Mouse (Mus musculus) embryonic facial prominence, embryonic 10.5 days (tissue): Measurements from ENCODE around the gene Hpse. TPM values are rescaled to one million over a fixed set of nuclear protein-coding genes. Genes with fewer than 3 reads are reported as not detected.

Source experiments
- DNase-seq: peaks from one replicate; pipeline ENCODE4 v3.0.0-alpha.2; 2017; ENCODE audit warnings: low spot score
- H3K27ac ChIP-seq: fragments of 300-500 bp; sonication (generic); replicated peaks from 2 replicates; pipeline ENCODE4 v1.5.1; 2016; ENCODE audit warnings: mild to moderate bottlenecking
- H3K27me3 ChIP-seq: fragments of 300-500 bp; sonication (generic); replicated peaks from 2 replicates; pipeline ENCODE4 v1.6.1; 2016; ENCODE audit warnings: low read depth, mild to moderate bottlenecking; ENCODE audit not compliant: poor library complexity, severe bottlenecking
- H3K36me3 ChIP-seq: fragments of 300-500 bp; sonication (generic); replicated peaks from 2 replicates; pipeline ENCODE4 v1.6.1; 2016; ENCODE audit warnings: mild to moderate bottlenecking, moderate library complexity
- H3K4me1 ChIP-seq: fragments of 300-500 bp; sonication (generic); 2 replicates; pipeline ENCODE4 v1.6.1; 2016
- H3K4me3 ChIP-seq: fragments of 300-500 bp; sonication (generic); 2 replicates; pipeline ENCODE4 v1.5.1; 2016; ENCODE audit warnings: mild to moderate bottlenecking, moderate library complexity
- H3K9me3 ChIP-seq: fragments of 300-500 bp; sonication (generic); 2 replicates; pipeline ENCODE4 v1.6.1; 2016; ENCODE audit warnings: mild to moderate bottlenecking
- WGBS: fragments of 180-500 bp; shearing (Covaris S2); methylation state at CpG from one replicate; pipeline ENCODE4 v1.1.7; 2016; 5-methylcytosine and 5-hydroxymethylcytosine counted together
- polyA plus RNA-seq: library from polyadenylated mRNA; unstranded; fragments of >200 nt; fragmentation: Nextera tagmentation; extraction: Ambion mirVana; gene quantifications from 2 replicates; pipeline ENCODE4 v1.2.1, GENCODE M21; 2016

Gene Hpse
- 0.52 and 1.1 TPM in 2 replicates for polyA plus RNA-seq

DNA sequence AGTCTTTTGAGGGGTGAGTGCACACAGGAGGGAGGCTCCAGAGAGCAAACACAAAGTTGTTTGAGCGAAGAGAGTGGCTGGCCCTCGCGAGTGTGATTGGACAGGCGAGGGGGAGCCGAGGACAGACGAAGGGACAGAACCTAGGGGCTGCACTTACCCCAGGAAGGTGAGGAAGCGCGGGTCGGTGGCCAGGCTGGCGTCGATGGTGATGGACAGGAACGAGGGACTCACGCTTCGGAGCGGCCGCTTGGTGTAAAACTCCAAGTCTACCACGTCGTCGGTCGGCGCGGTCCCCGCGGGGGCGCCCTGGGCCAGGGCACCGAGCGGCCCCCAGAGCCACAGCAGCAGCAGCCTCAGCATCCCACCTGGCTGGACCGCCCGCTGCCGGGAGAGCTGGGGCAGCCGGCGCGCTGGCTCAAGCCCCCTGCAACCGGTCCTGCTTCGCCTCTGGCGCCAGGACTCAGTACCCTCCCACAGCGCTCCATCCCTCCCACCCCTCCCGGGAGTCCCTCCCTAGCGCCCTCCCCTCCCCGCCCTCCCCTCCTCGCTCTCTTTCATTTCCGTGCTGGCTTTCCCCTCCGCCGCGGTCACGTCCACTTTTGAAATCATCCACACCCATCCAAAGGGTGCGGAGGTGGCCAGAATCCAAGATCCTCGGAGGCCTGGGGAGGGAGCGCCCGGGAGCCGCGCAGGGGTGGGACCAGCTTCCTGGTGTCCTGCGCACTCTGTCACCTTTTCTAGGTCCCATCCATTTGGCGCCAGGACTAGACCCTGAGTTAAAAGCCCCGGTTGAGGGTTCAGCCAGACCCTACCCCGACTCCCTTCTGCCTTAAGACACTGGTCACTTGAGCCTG lies at the start of gene Hpse:
TSS of gene Hpse (minus strand) at position 482 of the 854 bp plus-strand sequence.
- no peaks in the 10 kb centered on the region for H3K36me3 ChIP-seq
- under 1% methylated on average over 56 of the region's 56 CpGs for WGBS
- peak within 1 kb of the TSS; percentile 79 for H3K27ac ChIP-seq
- peak within 1 kb of the TSS; percentile 65 for H3K4me3 ChIP-seq
- H3K27me3 ChIP-seq, result peaks cover 43% of the 10 kb centered on the region
- H3K4me1 ChIP-seq, result peaks cover 16% of the 10 kb centered on the region
- 0 out of 2 replicates have a peak, but pooled peaks cover 5% of the 10 kb centered on the region for H3K9me3 ChIP-seq
- peak; percentile 70 for DNase-seq

DNA sequence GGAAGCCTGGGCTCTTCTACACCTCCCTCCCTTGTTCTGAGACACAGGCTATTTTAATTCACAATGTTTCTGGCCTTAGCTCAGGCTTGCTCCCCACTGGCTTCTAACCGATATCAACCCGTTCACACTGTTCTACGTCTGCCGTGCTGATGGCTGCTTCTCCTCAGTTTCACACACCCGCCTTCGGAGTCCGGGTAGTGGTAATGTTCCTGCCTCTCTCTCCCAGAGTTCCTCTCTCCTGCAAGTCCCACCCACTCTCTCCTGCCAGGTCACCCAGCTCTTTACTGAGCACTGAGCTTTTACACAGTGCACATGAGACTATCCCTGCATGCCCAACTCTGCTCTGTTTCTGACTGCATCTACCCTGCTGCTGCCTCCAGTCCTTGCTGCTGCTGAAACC lies 46.5 kb upstream of the Hpse start:
- H3K27me3 ChIP-seq, result no peaks in the 10 kb centered on the region
- WGBS, result 91% methylated on average over 7 of the region's 7 CpGs
- no peak overlapping the region for H3K4me3 ChIP-seq
- H3K4me1 ChIP-seq, result no peaks in the 10 kb centered on the region
- H3K9me3 ChIP-seq, result no peaks in the 10 kb centered on the region
- no peak for DNase-seq
- H3K36me3 ChIP-seq, result peaks cover 95% of the 10 kb centered on the region
- no peak overlapping the region for H3K27ac ChIP-seq

DNA sequence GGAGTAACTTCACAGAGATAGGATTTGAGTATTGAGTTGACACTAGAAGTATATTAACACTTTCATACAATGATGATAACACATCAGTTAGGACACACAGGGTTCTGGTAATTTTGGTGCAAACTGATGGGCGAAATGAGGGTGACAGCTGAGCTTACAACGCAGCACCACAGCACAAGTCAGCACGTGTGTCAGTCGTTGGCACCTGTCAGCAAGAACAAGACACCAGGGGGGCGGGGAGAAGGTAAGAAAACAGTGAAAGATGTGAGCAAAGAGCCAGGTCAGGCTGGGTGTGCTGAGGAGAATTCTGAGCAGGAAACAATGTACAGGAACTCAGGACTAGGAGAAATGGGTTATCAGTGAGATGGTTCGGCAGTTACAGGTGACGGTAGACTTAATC lies 42.2 kb upstream of the Hpse start:
- H3K27me3 ChIP-seq, result no peaks in the 10 kb centered on the region
- no peak for DNase-seq
- no peak overlapping the region for H3K4me3 ChIP-seq
- H3K4me1 ChIP-seq, result no peaks in the 10 kb centered on the region
- H3K9me3 ChIP-seq, result no peaks in the 10 kb centered on the region; the same call in 1 of the 2 replicates
- peaks cover 64% of the 10 kb centered on the region for H3K36me3 ChIP-seq
- no peak overlapping the region for H3K27ac ChIP-seq
- WGBS, result 91% methylated on average over 7 of the region's 7 CpGs

GRCm38 (mm10) chr5:100760049-100760663 lies 40.6 kb upstream of the Hpse start:
- no peak overlapping the region for H3K27ac ChIP-seq
- no peak for DNase-seq

GRCm38 (mm10) chr5:100758121-100758520 lies 38.6 kb upstream of the Hpse start:
- Histone ChIP-seq H3K4me3 (no peak overlapping the region), H3K36me3 (peaks cover 28% of the 10 kb centered on the region), H3K27ac (no peak overlapping the region), H3K9me3 (no peaks in the 10 kb centered on the region; the same call in 1 of the 2 replicates), H3K27me3 (no peaks in the 10 kb centered on the region), H3K4me1 (no peaks in the 10 kb centered on the region)
- no peak for DNase-seq
- WGBS, result 94% methylated on average over 5 of the region's 5 CpGs

More at GRCm38 (mm10) chr5:100760049-100760663, 40.6 kb upstream of the Hpse start:
- WGBS, result 89% methylated on average over 10 of the region's 10 CpGs
- H3K4me1 ChIP-seq, result no peaks in the 10 kb centered on the region
- H3K27me3 ChIP-seq, result no peaks in the 10 kb centered on the region
- no peak overlapping the region for H3K4me3 ChIP-seq
- H3K9me3 ChIP-seq, result no peaks in the 10 kb centered on the region; the same call in 1 of the 2 replicates
- peaks cover 48% of the 10 kb centered on the region for H3K36me3 ChIP-seq

GRCm38 (mm10) chr5:100753407-100753806 lies 33.9 kb upstream of the Hpse start:
- Histone ChIP-seq H3K4me1 (no peaks in the 10 kb centered on the region), H3K36me3 (no peaks in the 10 kb centered on the region), H3K27me3 (no peaks in the 10 kb centered on the region), H3K4me3 (no peak overlapping the region), H3K9me3 (no peaks in the 10 kb centered on the region; the same call in 1 of the 2 replicates), H3K27ac (peak overlapping the region; percentile 19; the same call in 1 of the 2 replicates)
- 76% methylated on average over 7 of the region's 7 CpGs for WGBS
- DNase-seq, result no peak

GRCm38 (mm10) chr5:100751655-100752054 lies 32.1 kb upstream of the Hpse start:
- Histone ChIP-seq H3K9me3 (no peaks in the 10 kb centered on the region), H3K27ac (no peak overlapping the region), H3K4me1 (no peaks in the 10 kb centered on the region), H3K27me3 (no peaks in the 10 kb centered on the region), H3K4me3 (no peak overlapping the region), H3K36me3 (no peaks in the 10 kb centered on the region)
- DNase-seq, result no peak
- 67% methylated on average over 4 of the region's 4 CpGs for whole genome bisulfite sequencing

DNA sequence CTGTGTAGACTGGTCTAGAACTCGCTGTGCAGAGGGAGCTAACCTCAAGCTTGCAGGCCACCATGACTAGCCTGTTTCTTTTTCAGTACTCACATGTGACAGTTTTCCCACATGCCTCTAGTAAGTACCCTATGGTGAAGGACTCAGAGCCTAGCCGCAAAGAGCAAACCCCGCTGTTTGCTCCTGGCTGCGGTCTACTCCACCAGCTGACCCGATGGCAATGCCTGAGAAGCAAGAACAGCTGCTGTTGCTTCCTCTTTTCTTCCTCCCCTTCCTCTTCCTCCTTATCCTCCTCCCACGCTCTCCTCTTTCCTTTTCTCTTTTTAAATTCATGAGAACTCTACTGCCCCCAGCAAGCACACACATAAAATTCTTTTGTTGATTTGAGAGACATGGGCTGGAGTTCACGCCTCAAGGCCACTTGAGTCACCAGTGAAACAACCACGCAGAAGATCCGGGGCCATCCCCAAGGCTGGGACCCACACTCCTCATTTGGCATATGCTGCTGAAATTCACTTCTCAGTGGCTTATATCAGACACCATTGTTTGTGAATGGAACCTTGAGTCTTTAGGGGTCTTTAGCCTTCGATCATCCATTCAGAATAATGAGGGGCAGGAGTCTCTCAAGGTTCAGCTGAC lies 31.2 kb upstream of the Hpse start:
- Histone ChIP-seq H3K9me3 (no peaks in the 10 kb centered on the region), H3K36me3 (no peaks in the 10 kb centered on the region), H3K27me3 (no peaks in the 10 kb centered on the region), H3K4me1 (no peaks in the 10 kb centered on the region), H3K4me3 (no peak overlapping the region), H3K27ac (no peak overlapping the region)
- DNase-seq, result no peak
- 85% methylated on average over 10 of the region's 10 CpGs for WGBS

- H3K27ac ChIP-seq, result no peak overlapping the region
- H3K9me3 ChIP-seq, result peaks cover 12% of the 10 kb centered on the region; the same call in 1 of the 2 replicates
- 92% methylated on average over 8 of the region's 8 CpGs for WGBS
- H3K27me3 ChIP-seq, result no peaks in the 10 kb centered on the region
- no peak for DNase-seq
- no peaks in the 10 kb centered on the region for H3K4me1 ChIP-seq
- H3K4me3 ChIP-seq, result no peak overlapping the region
- no peaks in the 10 kb centered on the region for H3K36me3 ChIP-seq
Measured at GRCm38 (mm10) chr5:100738802-100739201, 19.3 kb upstream of the Hpse start.

GRCm38 (mm10) chr5:100736919-100737318 lies 17.4 kb upstream of the Hpse start:
- Histone ChIP-seq H3K27me3 (no peaks in the 10 kb centered on the region), H3K27ac (no peak overlapping the region), H3K4me3 (no peak overlapping the region), H3K4me1 (no peaks in the 10 kb centered on the region), H3K36me3 (no peaks in the 10 kb centered on the region), H3K9me3 (peaks cover 12% of the 10 kb centered on the region; the same call in 1 of the 2 replicates)
- WGBS, result 91% methylated on average over 8 of the region's 8 CpGs
- no peak for DNase-seq

DNA sequence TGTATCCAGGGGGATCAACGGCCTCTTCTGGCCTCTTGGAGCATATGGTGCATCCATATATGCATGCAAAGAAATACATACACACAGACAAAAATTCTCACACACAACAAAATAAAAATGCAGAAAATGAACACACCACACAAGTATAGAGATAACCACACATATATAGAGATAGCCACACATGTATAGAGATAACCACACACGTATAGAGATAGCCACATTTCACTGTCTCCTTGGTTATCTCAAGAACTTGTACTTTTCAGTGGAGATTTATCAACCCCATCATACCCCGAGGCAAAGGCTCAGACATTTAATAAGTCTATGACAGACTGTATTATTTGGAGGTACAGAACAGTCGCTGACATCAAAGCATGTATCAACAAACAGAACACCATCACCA lies 15.0 kb upstream of the Hpse start:
- Histone ChIP-seq H3K27ac (no peak overlapping the region), H3K36me3 (no peaks in the 10 kb centered on the region), H3K4me3 (no peak overlapping the region), H3K27me3 (no peaks in the 10 kb centered on the region), H3K4me1 (no peaks in the 10 kb centered on the region), H3K9me3 (peaks cover 3% of the 10 kb centered on the region; the same call in 1 of the 2 replicates)
- 85% methylated on average over 4 of the region's 4 CpGs for WGBS
- no peak for DNase-seq

DNA sequence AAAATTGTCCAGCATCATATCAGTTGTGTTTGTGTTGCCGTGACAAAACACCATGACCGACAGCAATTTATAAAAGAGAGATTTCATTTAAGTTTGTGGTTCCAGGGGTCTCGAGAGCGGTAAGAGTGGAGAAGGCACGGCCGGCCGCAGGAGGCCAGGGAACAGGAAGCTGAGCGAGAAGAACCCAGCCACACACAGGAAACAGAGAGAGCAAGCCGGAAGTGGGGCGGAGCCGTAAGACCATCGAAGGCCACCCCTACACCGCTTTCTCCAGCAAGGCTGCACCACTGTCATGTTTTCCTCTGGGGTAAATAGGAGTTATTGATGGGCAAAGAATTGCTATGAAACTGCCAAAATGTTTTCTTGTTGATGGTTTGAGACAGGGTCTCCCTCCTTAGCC lies 9.2 kb upstream of the Hpse start:
- DNase-seq, result no peak
- Histone ChIP-seq H3K27me3 (no peaks in the 10 kb centered on the region), H3K27ac (no peak overlapping the region), H3K9me3 (0 out of 2 replicates have a peak, but pooled peaks cover 8% of the 10 kb centered on the region), H3K4me3 (no peak overlapping the region), H3K36me3 (no peaks in the 10 kb centered on the region), H3K4me1 (no peaks in the 10 kb centered on the region)
- 87% methylated on average over 13 of the region's 13 CpGs for WGBS
